Mouse (Mus musculus) cerebellum, postnatal 25 days (tissue): ENCODE data around the gene Cnot11.
A peak's percentile ranks its signal among the peaks of the same experiment; 100 is the strongest.

Source experiments
- DNase-seq, 2 experiments: peaks; one replicate each; pipeline ENCODE4 v3.0.0; 2021; ENCODE audit warnings: mixed read lengths in 2 of 2

The Cnot11 gene

GRCm38 (mm10) chr1:39535515-39536311 lies 921 bp downstream of the Cnot11 start:
- DNase-seq = peak; percentile 99 to 100

GRCm38 (mm10) chr1:39536701-39537100 lies 1.9 kb downstream of the Cnot11 start:
- no peak for DNase-seq

- DNase-seq = no peak
These were observed 3.0 kb downstream of the Cnot11 start for GRCm38 (mm10) chr1:39537631-39538380.

- DNase-seq = no peak
These were observed 5.8 kb downstream of the Cnot11 start for GRCm38 (mm10) chr1:39540592-39540991.

- DNase-seq = peak; percentile 55 to 69
These were observed 10.8 kb downstream of the Cnot11 start for GRCm38 (mm10) chr1:39545589-39545988.

GRCm38 (mm10) chr1:39546160-39546866 lies 11.5 kb downstream of the Cnot11 start:
- DNase-seq = no peak

GRCm38 (mm10) chr1:39547238-39547637 lies 12.4 kb downstream of the Cnot11 start:
- DNase-seq = no peak

GRCm38 (mm10) chr1:39549831-39550230 lies 15.0 kb downstream of the Cnot11 start:
- DNase-seq = no peak

- DNase-seq = no peak
These were observed 21.0 kb downstream of the Cnot11 start for GRCm38 (mm10) chr1:39555556-39556415.

- DNase-seq = no peak
These were observed 24.2 kb downstream of the Cnot11 start for GRCm38 (mm10) chr1:39559009-39559408.

GRCm38 (mm10) chr1:39561920-39562319 lies 27.1 kb downstream of the Cnot11 start:
- DNase-seq = no peak

- no peak for DNase-seq
These were observed 28.4 kb downstream of the Cnot11 start for GRCm38 (mm10) chr1:39563161-39563560.

GRCm38 (mm10) chr1:39564603-39565002 lies 29.8 kb downstream of the Cnot11 start:
- no peak for DNase-seq

GRCm38 (mm10) chr1:39568079-39568478 lies 33.3 kb downstream of the Cnot11 start:
- no peak for DNase-seq

GRCm38 (mm10) chr1:39571653-39572052 lies 36.9 kb downstream of the Cnot11 start:
- DNase-seq = no peak

GRCm38 (mm10) chr1:39573890-39574289 lies 39.1 kb downstream of the Cnot11 start:
- DNase-seq = no peak

- no peak for DNase-seq
These were observed 41.1 kb downstream of the Cnot11 start for GRCm38 (mm10) chr1:39575778-39576375.

- peak in 1 of 2 experiments; percentile 76 for DNase-seq
These were observed 41.8 kb downstream of the Cnot11 start for GRCm38 (mm10) chr1:39576431-39577243.

- peak; percentile 96 to 98 for DNase-seq
These were observed 42.5 kb downstream of the Cnot11 start, which contains the start of gene Rnf149 for GRCm38 (mm10) chr1:39577253-39577705. Gene Rnf149 (minus strand): TSS chr1:39577405.

- DNase-seq = no peak
These were observed 43.7 kb downstream of the Cnot11 start for GRCm38 (mm10) chr1:39578446-39578845.

GRCm38 (mm10) chr1:39579139-39579538 lies 44.3 kb downstream of the Cnot11 start:
- DNase-seq = no peak
